In genomic region chr6:94078934-94079333, GRCm38 (mm10) we compare ENCODE assay signal across 14 mouse cellular contexts.
A peak's percentile ranks its signal among the peaks of the same experiment; 100 is the strongest.
DNase-seq lines count a peak whose midpoint lies in the region; ATAC-seq and TF ChIP-seq lines count a peak whose summit lies in the region.
"Had no signal": no experiment of that assay in that cellular context is flagged by ENCODE, and none has a peak within 500 bp of the region (broad histone marks: within the 10 kb centered on the region; RNA-seq: fewer than 3 reads in every experiment).

No protein-coding gene starts in this region.

- no peak overlapping the region for H3K9ac ChIP-seq in hindbrain, embryonic 13.5 days
- H3K9ac ChIP-seq in midbrain, embryonic 15.5 days: no peak overlapping the region
- H3K9ac ChIP-seq in kidney, postnatal 0 days (ENCODE audit: low read depth, low read length): no peak overlapping the region
- H3K9ac ChIP-seq: hindbrain, embryonic 15.5 days; lung, embryonic 15.5 days had no signal

- 31% methylated on average over 8 of the region's 8 CpGs for WGBS in hindbrain, embryonic 10.5 days
- 29% methylated on average over 8 of the region's 8 CpGs for WGBS in hindbrain, embryonic 13.5 days
- WGBS in midbrain, embryonic 10.5 days: 38% methylated on average over 8 of the region's 8 CpGs
- 44% methylated on average over 8 of the region's 8 CpGs for WGBS in midbrain, embryonic 15.5 days
- 31% methylated on average over 8 of the region's 8 CpGs for WGBS in kidney, postnatal 0 days

- no peak for DNase-seq in hindbrain, embryonic 10.5 days (ENCODE audit: low spot score)
- no peak for DNase-seq in midbrain, embryonic 10.5 days (ENCODE audit: low spot score)
- peak; percentile 43 for DNase-seq in kidney, postnatal 0 days (ENCODE audit: low spot score)
- DNase-seq in left cerebral cortex, adult 9 months (ENCODE audit: low spot score in 2 of 2): no peak
- DNase-seq in right cerebral cortex, adult 2 months (ENCODE audit: low spot score in 2 of 2): no peak
- DNase-seq: cerebellum, adult 18-20 months; heart, adult 18-20 months; thymus, adult 2 months had no signal

- no peaks in the 10 kb centered on the region for H3K36me3 ChIP-seq in hindbrain, embryonic 10.5 days
- no peaks in the 10 kb centered on the region for H3K36me3 ChIP-seq in hindbrain, embryonic 13.5 days
- no peaks in the 10 kb centered on the region for H3K36me3 ChIP-seq in midbrain, embryonic 10.5 days
- no peaks in the 10 kb centered on the region for H3K36me3 ChIP-seq in midbrain, embryonic 15.5 days (replicated peaks)
- H3K36me3 ChIP-seq in kidney, postnatal 0 days (ENCODE audit: insufficient read depth, low read length): no peaks in the 10 kb centered on the region
- H3K36me3 ChIP-seq: hindbrain, embryonic 15.5 days; lung, embryonic 15.5 days had no signal

- H3K4me2 ChIP-seq in hindbrain, embryonic 13.5 days: no peak overlapping the region
- H3K4me2 ChIP-seq in midbrain, embryonic 15.5 days: no peak overlapping the region
- 0 out of 2 replicates have a peak overlapping the region, but pooled peaks have one; percentile 19 for H3K4me2 ChIP-seq in kidney, postnatal 0 days (ENCODE audit: low read length)
- H3K4me2 ChIP-seq: hindbrain, embryonic 15.5 days; lung, embryonic 15.5 days; midbrain, embryonic 11.5 days had no signal

- TF ChIP-seq CTCF in kidney, postnatal 0 days (IDR thresholded peaks at IDR 0.05; ENCODE audit: low read depth): no peak

- ATAC-seq in hindbrain, embryonic 13.5 days (ENCODE audit: low FRiP score): no peak
- ATAC-seq in midbrain, embryonic 15.5 days (replicated peaks): no peak
- no peak for ATAC-seq in kidney, postnatal 0 days (replicated peaks; ENCODE audit: low FRiP score, low read depth)

- H3K9me3 ChIP-seq in hindbrain, embryonic 10.5 days: no peaks in the 10 kb centered on the region
- no peaks in the 10 kb centered on the region for H3K9me3 ChIP-seq in hindbrain, embryonic 13.5 days
- H3K9me3 ChIP-seq in midbrain, embryonic 10.5 days (replicated peaks): no peaks in the 10 kb centered on the region; the same call in 1 of the 2 replicates
- no peaks in the 10 kb centered on the region for H3K9me3 ChIP-seq in midbrain, embryonic 15.5 days
- H3K9me3 ChIP-seq in kidney, postnatal 0 days (replicated peaks; ENCODE audit: low read length): no peaks in the 10 kb centered on the region
- H3K9me3 ChIP-seq: hindbrain, embryonic 15.5 days; lung, embryonic 15.5 days had no signal

- H3K4me3 ChIP-seq in hindbrain, embryonic 10.5 days: no peak overlapping the region
- no peak overlapping the region for H3K4me3 ChIP-seq in hindbrain, embryonic 13.5 days
- H3K4me3 ChIP-seq in midbrain, embryonic 10.5 days: no peak overlapping the region
- H3K4me3 ChIP-seq in midbrain, embryonic 15.5 days: no peak overlapping the region
- no peak overlapping the region for H3K4me3 ChIP-seq in kidney, postnatal 0 days (replicated peaks; ENCODE audit: low read depth, low read length)
- H3K4me3 ChIP-seq: hindbrain, embryonic 15.5 days; left cerebral cortex, adult 2 months; lung, embryonic 15.5 days had no signal

- no peaks in the 10 kb centered on the region for H3K27me3 ChIP-seq in hindbrain, embryonic 10.5 days (ENCODE audit: insufficient read depth, poor library complexity, severe bottlenecking)
- H3K27me3 ChIP-seq in hindbrain, embryonic 13.5 days: no peaks in the 10 kb centered on the region
- H3K27me3 ChIP-seq in midbrain, embryonic 10.5 days (ENCODE audit: low read depth, poor library complexity, severe bottlenecking): no peaks in the 10 kb centered on the region
- no peaks in the 10 kb centered on the region for H3K27me3 ChIP-seq in midbrain, embryonic 15.5 days (replicated peaks)
- H3K27me3 ChIP-seq in kidney, postnatal 0 days (ENCODE audit: insufficient read depth, low read length): no peaks in the 10 kb centered on the region
- H3K27me3 ChIP-seq: hindbrain, embryonic 15.5 days; lung, embryonic 15.5 days had no signal

- peaks cover 25% of the 10 kb centered on the region for H3K4me1 ChIP-seq in hindbrain, embryonic 10.5 days (replicated peaks)
- H3K4me1 ChIP-seq in hindbrain, embryonic 13.5 days (replicated peaks): peaks cover 5% of the 10 kb centered on the region
- peaks cover 33% of the 10 kb centered on the region for H3K4me1 ChIP-seq in midbrain, embryonic 10.5 days
- peaks cover 7% of the 10 kb centered on the region for H3K4me1 ChIP-seq in midbrain, embryonic 15.5 days
- H3K4me1 ChIP-seq in kidney, postnatal 0 days (replicated peaks; ENCODE audit: insufficient read depth, low read length): no peaks in the 10 kb centered on the region; the same call in 1 of the 2 replicates

- H3K27ac ChIP-seq in hindbrain, embryonic 10.5 days: peak overlapping the region; percentile 73
- no peak overlapping the region for H3K27ac ChIP-seq in hindbrain, embryonic 13.5 days
- H3K27ac ChIP-seq in midbrain, embryonic 10.5 days (replicated peaks): peak overlapping the region; percentile 13; the same call in 1 of the 2 replicates
- no peak overlapping the region for H3K27ac ChIP-seq in midbrain, embryonic 15.5 days
- no peak overlapping the region for H3K27ac ChIP-seq in kidney, postnatal 0 days
- H3K27ac ChIP-seq: hindbrain, embryonic 15.5 days; left cerebral cortex, adult 2 months; lung, embryonic 15.5 days had no signal

Comparison
In these comparisons a context has a peak if more than half of its experiments do, and no peak if none do; other contexts are left out.
1. H3K27ac ChIP-seq: peak in hindbrain, embryonic 10.5 days (single experiment) and midbrain, embryonic 10.5 days (single experiment); none in hindbrain, embryonic 13.5 days (single experiment), midbrain, embryonic 15.5 days (single experiment) and kidney, postnatal 0 days (single experiment).